Mouse (Mus musculus) midbrain, embryonic 16.5 days (tissue): Measurements from ENCODE around the gene Lpin2. TPM values are rescaled to one million over a fixed set of nuclear protein-coding genes. Genes with fewer than 3 reads are reported as not detected.
A peak's percentile ranks its signal among the peaks of the same experiment; 100 is the strongest.

Experiments
- ATAC-seq: fragments of 200-750 bp; cut with Nextera tagmentation; 2 replicates; pipeline ENCODE4 v1.8.0; 2017; ENCODE audit warnings: moderate TSS enrichment
- H3K27ac ChIP-seq: fragments of 300-500 bp; sonication (generic); 2 replicates; pipeline ENCODE4 v1.5.1; 2014; ENCODE audit warnings: mild to moderate bottlenecking, low read length, mixed read lengths
- H3K27me3 ChIP-seq: fragments of 300-500 bp; sonication (generic); 2 replicates; pipeline ENCODE4 v1.6.1; 2014; ENCODE audit warnings: low read depth, low read length, mixed read lengths; ENCODE audit not compliant: control insufficient read depth, insufficient read depth
- H3K36me3 ChIP-seq: fragments of 300-500 bp; sonication (generic); 2 replicates; pipeline ENCODE4 v1.6.1; 2014; ENCODE audit warnings: mild to moderate bottlenecking, low read length, moderate library complexity, mixed read lengths; ENCODE audit not compliant: control insufficient read depth, insufficient read depth
- H3K4me1 ChIP-seq: fragments of 300-500 bp; sonication (generic); 2 replicates; pipeline ENCODE4 v1.6.1; 2014; ENCODE audit warnings: mild to moderate bottlenecking, low read length, mixed read lengths; ENCODE audit not compliant: control insufficient read depth, insufficient read depth
- H3K4me2 ChIP-seq: fragments of 300-500 bp; sonication (generic); 2 replicates; pipeline ENCODE4 v1.6.1; 2014; ENCODE audit warnings: mild to moderate bottlenecking, low read length, mixed read lengths
- H3K4me3 ChIP-seq: fragments of 300-500 bp; sonication (generic); 2 replicates; pipeline ENCODE4 v1.5.1; 2014; ENCODE audit warnings: low read depth, mild to moderate bottlenecking, low read length, moderate library complexity, mixed read lengths
- H3K9ac ChIP-seq: fragments of 300-500 bp; sonication (generic); 2 replicates; pipeline ENCODE4 v1.6.1; 2014; ENCODE audit warnings: low read depth, low read length, mixed read lengths
- H3K9me3 ChIP-seq: fragments of 300-500 bp; sonication (generic); replicated peaks from 2 replicates; pipeline ENCODE4 v1.6.1; 2014; ENCODE audit warnings: mild to moderate bottlenecking, low read length, mixed read lengths; ENCODE audit not compliant: control insufficient read depth, poor library complexity, severe bottlenecking
- WGBS: fragments of 180-500 bp; shearing (Covaris S2); extraction: QIAGEN DNeasy Blood & Tissue Kit; methylation state at CpG from one replicate; pipeline ENCODE4 v1.1.7; 2014; 5-methylcytosine and 5-hydroxymethylcytosine counted together
- polyA plus RNA-seq: library from polyadenylated mRNA; unstranded; fragments of >200 nt; fragmentation: Nextera tagmentation; extraction: Ambion mirVana; gene quantifications from 2 replicates; pipeline ENCODE4 v1.2.1, GENCODE M21; 2015

Lpin2 gene
- polyA plus RNA-seq, 1 experiment from 2014 or later = 45.0 TPM

DNA sequence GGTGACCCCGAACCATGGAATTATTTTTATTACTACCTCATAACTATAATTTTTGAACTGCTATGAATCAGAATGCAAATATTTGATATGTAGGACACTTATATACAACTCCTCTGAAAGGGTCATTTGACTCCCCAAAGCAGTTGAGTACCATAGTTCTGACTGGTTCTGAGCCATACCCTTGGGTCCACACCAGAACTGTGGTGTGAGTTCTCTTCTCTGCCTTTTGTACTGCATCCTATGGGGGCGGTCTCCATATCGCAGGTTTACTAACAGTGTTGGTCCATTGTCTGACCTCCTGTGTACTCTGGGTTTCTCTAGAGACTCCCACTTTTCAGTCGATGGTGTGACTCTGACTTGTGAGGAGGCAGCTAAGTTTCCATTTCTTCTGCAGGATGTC, 63.7 kb downstream of the Lpin2 start:
- no peak overlapping the region for H3K27ac ChIP-seq
- 96% methylated on average over 4 of the region's 4 CpGs for WGBS
- no peak for ATAC-seq
- no peak overlapping the region for H3K4me3 ChIP-seq
- H3K36me3 ChIP-seq = peaks cover 55% of the 10 kb centered on the region
- H3K9me3 ChIP-seq = no peaks in the 10 kb centered on the region
- no peak overlapping the region for H3K9ac ChIP-seq
- H3K27me3 ChIP-seq = no peaks in the 10 kb centered on the region
- H3K4me2 ChIP-seq = no peak overlapping the region
- H3K4me1 ChIP-seq = no peaks in the 10 kb centered on the region

- H3K36me3 ChIP-seq = peaks cover 35% of the 10 kb centered on the region
- 87% methylated on average over 6 of the region's 6 CpGs for WGBS
- no peak for ATAC-seq
Measured at GRCm38 (mm10) chr17:71248963-71249362, 66.6 kb downstream of the Lpin2 start.

GRCm38 (mm10) chr17:71250046-71250445, 67.7 kb downstream of the Lpin2 start:
- Histone ChIP-seq H3K9me3 (no peaks in the 10 kb centered on the region), H3K27ac (no peak overlapping the region), H3K4me1 (peaks cover 4% of the 10 kb centered on the region; the same call in 1 of the 2 replicates), H3K27me3 (no peaks in the 10 kb centered on the region), H3K36me3 (peaks cover 28% of the 10 kb centered on the region), H3K9ac (no peak overlapping the region), H3K4me3 (no peak overlapping the region), H3K4me2 (no peak overlapping the region)
- 96% methylated on average over 2 of the region's 2 CpGs for WGBS
- ATAC-seq = no peak

More at GRCm38 (mm10) chr17:71248963-71249362, 66.6 kb downstream of the Lpin2 start:
- Histone ChIP-seq H3K4me1 (peaks cover 4% of the 10 kb centered on the region; the same call in 1 of the 2 replicates), H3K9me3 (no peaks in the 10 kb centered on the region), H3K4me2 (no peak overlapping the region), H3K27ac (no peak overlapping the region), H3K4me3 (no peak overlapping the region), H3K9ac (no peak overlapping the region), H3K27me3 (no peaks in the 10 kb centered on the region)

GRCm38 (mm10) chr17:71250819-71251600, 68.7 kb downstream of the Lpin2 start:
- H3K36me3 ChIP-seq = peaks cover 24% of the 10 kb centered on the region
- 89% methylated on average over 16 of the region's 16 CpGs for WGBS
- H3K27ac ChIP-seq = no peak overlapping the region

GRCm38 (mm10) chr17:71251601-71252001, 69.2 kb downstream of the Lpin2 start:
- H3K9ac ChIP-seq = no peak overlapping the region
- peaks cover 18% of the 10 kb centered on the region for H3K36me3 ChIP-seq
- H3K27ac ChIP-seq = no peak overlapping the region
- no peaks in the 10 kb centered on the region for H3K9me3 ChIP-seq
- no peak overlapping the region for H3K4me2 ChIP-seq
- no peak overlapping the region for H3K4me3 ChIP-seq
- 78% methylated on average over 6 of the region's 6 CpGs for WGBS
- no peaks in the 10 kb centered on the region for H3K27me3 ChIP-seq
- H3K4me1 ChIP-seq = peaks cover 4% of the 10 kb centered on the region; the same call in 1 of the 2 replicates
- no peak for ATAC-seq

More at GRCm38 (mm10) chr17:71250819-71251600, 68.7 kb downstream of the Lpin2 start:
- Histone ChIP-seq H3K9ac (no peak overlapping the region), H3K27me3 (no peaks in the 10 kb centered on the region), H3K9me3 (no peaks in the 10 kb centered on the region), H3K4me3 (no peak overlapping the region), H3K4me1 (peaks cover 4% of the 10 kb centered on the region; the same call in 1 of the 2 replicates), H3K4me2 (no peak overlapping the region)
- ATAC-seq = peak; percentile 34; the same call in 1 of the 2 replicates

DNA sequence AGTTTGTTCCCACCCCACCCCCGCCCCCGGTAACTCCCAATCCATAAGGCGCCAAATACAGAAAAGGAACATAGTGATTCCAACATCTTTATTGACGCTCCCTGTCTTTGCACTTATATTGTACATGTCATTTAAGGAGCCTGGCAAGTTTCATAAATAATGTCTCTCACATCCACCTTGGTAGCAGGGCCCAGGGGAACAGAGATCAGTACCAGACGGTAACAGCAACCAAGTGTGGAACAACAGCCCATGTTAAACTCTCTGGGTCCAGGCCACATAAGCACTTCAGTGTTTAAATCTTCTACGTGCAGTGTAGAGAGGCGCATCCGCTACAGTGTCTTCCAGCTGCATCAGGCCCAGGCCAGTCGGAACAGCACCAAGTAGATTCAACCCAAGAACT, 69.7 kb downstream of the Lpin2 start:
- ATAC-seq = no peak
- Histone ChIP-seq H3K27ac (no peak overlapping the region), H3K4me2 (no peak overlapping the region), H3K4me1 (peaks cover 4% of the 10 kb centered on the region; the same call in 1 of the 2 replicates), H3K9me3 (no peaks in the 10 kb centered on the region), H3K36me3 (peaks cover 14% of the 10 kb centered on the region), H3K27me3 (no peaks in the 10 kb centered on the region), H3K4me3 (no peak overlapping the region), H3K9ac (no peak overlapping the region)
- 92% methylated on average over 9 of the region's 9 CpGs for WGBS

DNA sequence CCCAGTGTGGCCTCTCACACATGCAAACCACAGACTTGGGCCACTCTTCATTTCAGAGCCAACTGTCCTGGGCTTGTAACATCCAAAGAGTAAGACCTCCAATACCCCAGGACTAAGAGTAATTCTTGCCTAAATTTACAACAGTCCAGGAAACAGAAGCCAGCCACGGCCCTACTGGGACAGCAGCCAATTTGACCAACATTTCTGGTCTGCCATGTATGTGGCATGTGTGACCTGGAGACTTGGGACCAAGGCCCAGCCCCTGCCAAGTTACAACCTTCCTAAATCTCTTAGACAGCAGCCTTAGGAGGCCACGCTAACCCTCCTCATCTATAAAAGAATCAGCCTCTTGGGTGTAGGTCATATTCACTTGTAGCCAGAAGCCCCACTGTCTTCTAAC, 71.0 kb downstream of the Lpin2 start:
- Histone ChIP-seq H3K9me3 (no peaks in the 10 kb centered on the region), H3K36me3 (peaks cover 3% of the 10 kb centered on the region; the same call in 1 of the 2 replicates), H3K4me1 (peaks cover 4% of the 10 kb centered on the region; the same call in 1 of the 2 replicates), H3K27ac (no peak overlapping the region), H3K27me3 (no peaks in the 10 kb centered on the region), H3K9ac (no peak overlapping the region), H3K4me3 (no peak overlapping the region), H3K4me2 (no peak overlapping the region)
- ATAC-seq = no peak
- 92% methylated on average over 2 of the region's 2 CpGs for WGBS

GRCm38 (mm10) chr17:71254106-71254505, 71.7 kb downstream of the Lpin2 start:
- Histone ChIP-seq H3K27me3 (no peaks in the 10 kb centered on the region), H3K27ac (no peak overlapping the region), H3K4me2 (no peak overlapping the region), H3K4me3 (no peak overlapping the region), H3K4me1 (peaks cover 4% of the 10 kb centered on the region; the same call in 1 of the 2 replicates), H3K9me3 (no peaks in the 10 kb centered on the region), H3K9ac (no peak overlapping the region), H3K36me3 (no peaks in the 10 kb centered on the region)
- ATAC-seq = no peak
- 94% methylated on average over 5 of the region's 5 CpGs for WGBS

GRCm38 (mm10) chr17:71254736-71255135, 72.4 kb downstream of the Lpin2 start:
- peaks cover 4% of the 10 kb centered on the region; the same call in 1 of the 2 replicates for H3K4me1 ChIP-seq
- H3K9me3 ChIP-seq = no peaks in the 10 kb centered on the region
- H3K27ac ChIP-seq = no peak overlapping the region
- no peak overlapping the region for H3K4me3 ChIP-seq
- H3K9ac ChIP-seq = no peak overlapping the region
- ATAC-seq = no peak
- WGBS = 57% methylated on average over 6 of the region's 6 CpGs
- H3K27me3 ChIP-seq = no peaks in the 10 kb centered on the region
- no peaks in the 10 kb centered on the region for H3K36me3 ChIP-seq
- no peak overlapping the region for H3K4me2 ChIP-seq
